Mouse (Mus musculus): Measurements from ENCODE around the gene 4931428F04Rik.

The 4931428F04Rik gene

GRCm38 (mm10) chr8:105282239-105282638 is 7.4 kb downstream of the 4931428F04Rik start:
- ChIA-PET POLR2A (interaction anchor here in 3 of 4 experiments (0.5 to 2.2 kb wide), 9 partner anchors 9 to 137 kb away, joined by 3 to 11 read pairs (median 3); partner anchors contain the start of genes B3gnt9 (in 1 of the 3), E2f4 (in 1 of the 3), Fbxl8 (in 1 of the 3) and Tradd (in 1 of the 3)), CTCF (interaction anchor here in 2 of 4 experiments (0.9 to 2.8 kb wide), 8 partner anchors 8 to 679 kb away, joined by 3 to 15 read pairs (median 4); no protein-coding TSS in a partner anchor)

GRCm38 (mm10) chr8:105281821-105282220 is 7.8 kb downstream of the 4931428F04Rik start:
- ChIA-PET POLR2A (interaction anchor here in 2 of 4 experiments (0.5 to 2.2 kb wide), 6 partner anchors 9 to 136 kb away, joined by 3 to 11 read pairs (median 3); partner anchors contain the start of genes B3gnt9 (in 1 of the 2) and Hsf4 (in 1 of the 2)), CTCF (interaction anchor here in 3 of 4 experiments (0.5 to 2.8 kb wide), 5 partner anchors 9 to 679 kb away, joined by 4 to 15 read pairs (median 5); no protein-coding TSS in a partner anchor)

- CTCF ChIA-PET, result interaction anchor here in 2 of 4 experiments (0.7 to 1.2 kb wide), 4 partner anchors 11 to 160 kb away, joined by 3 to 6 read pairs (median 4); no protein-coding TSS in a partner anchor
- POLR2A ChIA-PET, result interaction anchor here in 2 of 4 experiments (1.1 to 3.2 kb wide), 9 partner anchors 8 to 20 kb away, joined by 3 to 22 read pairs (median 8); partner anchors contain the start of genes 4931428F04Rik (in 1 of the 2), E2f4 (in 1 of the 2) and Hsf4 (in 1 of the 2)
Measured at GRCm38 (mm10) chr8:105280567-105280966, 9.1 kb downstream of the 4931428F04Rik start.

DNA sequence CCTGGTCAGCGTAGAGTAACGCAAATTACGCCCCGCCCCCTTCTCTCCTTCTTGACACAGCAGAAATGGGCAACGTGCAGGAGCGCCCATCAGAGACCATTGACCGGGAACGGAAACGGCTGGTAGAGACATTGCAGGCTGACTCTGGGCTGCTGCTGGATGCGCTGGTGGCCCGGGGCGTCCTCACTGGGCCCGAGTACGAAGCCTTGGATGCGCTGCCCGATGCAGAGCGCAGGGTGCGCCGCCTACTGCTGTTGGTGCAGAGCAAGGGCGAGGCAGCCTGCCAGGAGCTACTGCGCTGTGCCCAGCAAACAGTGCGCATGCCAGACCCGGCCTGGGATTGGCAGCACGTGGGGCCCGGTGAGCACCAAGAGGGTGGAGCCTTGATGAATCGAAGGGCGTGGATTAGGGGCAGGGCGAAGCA is 10.7 kb downstream of the 4931428F04Rik start:
- ChIA-PET POLR2A (interaction anchor here in 2 of 4 experiments (0.5 to 3.2 kb wide), 12 partner anchors 8 to 193 kb away, joined by 3 to 22 read pairs (median 6); partner anchors contain the start of genes 4931428F04Rik (in 2 of the 2), E2f4 (in 1 of the 2), Exoc3l (in 1 of the 2) and Hsf4 (in 1 of the 2)), CTCF (interaction anchor here in 2 of 4 experiments (0.5 to 3.5 kb wide), 7 partner anchors 10 to 237 kb away, joined by 3 to 13 read pairs (median 4); partner anchors contain the start of genes 4931428F04Rik (in 1 of the 2) and B3gnt9 (in 1 of the 2))

GRCm38 (mm10) chr8:105276292-105277120 is 13.2 kb downstream of the 4931428F04Rik start:
- ChIA-PET POLR2A (interaction anchor here (0.5 to 2.5 kb wide), 28 partner anchors 8 to 725 kb away, joined by 3 to 14 read pairs (median 4); partner anchors contain the start of genes 4931428F04Rik (in 4 of the 4), B3gnt9 (in 1 of the 4), D230025D16Rik (in 1 of the 4) and E2f4 (in 1 of the 4)), CTCF (interaction anchor here in 3 of 4 experiments (0.6 to 3.5 kb wide), 16 partner anchors 9 to 210 kb away, joined by 3 to 13 read pairs (median 4); partner anchors contain the start of genes B3gnt9 (in 2 of the 3) and E2f4 (in 1 of the 3))

GRCm38 (mm10) chr8:105275840-105276239 is 13.8 kb downstream of the 4931428F04Rik start, which contains the start of gene Nol3:
Gene Nol3, plus strand, starts transcription at chr8:105276140.
- ChIA-PET POLR2A (interaction anchor here (0.6 to 2.5 kb wide), 17 partner anchors 8 to 72 kb away, joined by 3 to 14 read pairs (median 5); partner anchors contain the start of genes 4931428F04Rik (in 4 of the 4), D230025D16Rik (in 1 of the 4), E2f4 (in 1 of the 4) and Exoc3l (in 1 of the 4)), CTCF (interaction anchor here in 3 of 4 experiments (0.6 to 1.9 kb wide), 8 partner anchors 10 to 155 kb away, joined by 3 to 13 read pairs (median 4); partner anchors contain the start of genes B3gnt9 (in 1 of the 3) and E2f4 (in 1 of the 3))

DNA sequence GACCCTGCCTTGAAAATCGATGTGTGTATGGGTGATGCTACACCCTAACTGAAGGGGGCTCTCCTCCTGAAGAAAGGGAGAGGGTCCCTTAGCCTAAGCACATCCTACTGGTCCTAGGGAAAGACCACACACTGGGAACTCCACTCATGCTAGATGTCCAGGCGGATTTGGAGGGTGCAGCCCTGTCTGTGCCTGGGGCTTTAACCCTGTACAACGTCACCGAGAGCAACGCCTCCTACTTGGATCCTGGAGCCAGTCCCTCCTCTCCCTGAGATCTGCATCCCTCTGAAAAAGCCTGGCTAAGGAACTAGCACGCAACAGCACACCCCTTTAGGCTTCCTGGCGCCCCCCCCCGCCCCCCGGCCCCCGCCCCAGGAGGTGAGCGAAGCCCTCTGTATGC is 14.3 kb downstream of the 4931428F04Rik start:
- ChIA-PET POLR2A (interaction anchor here in 3 of 4 experiments (1.0 to 2.5 kb wide), 9 partner anchors 14 to 54 kb away, joined by 3 to 10 read pairs (median 4); partner anchors contain the start of genes B3gnt9 (in 2 of the 3), 4931428F04Rik (in 1 of the 3) and E2f4 (in 1 of the 3)), CTCF (interaction anchor here in 2 of 4 experiments (1.0 to 1.2 kb wide), 3 partner anchors 14 to 20 kb away, joined by 3 to 4 read pairs (median 3); partner anchors contain the start of gene B3gnt9 (in 1 of the 2))

GRCm38 (mm10) chr8:105270916-105271186 is 18.8 kb downstream of the 4931428F04Rik start:
- POLR2A ChIA-PET, result interaction anchor here in 3 of 4 experiments (0.5 to 3.8 kb wide), 16 partner anchors 8 to 606 kb away, joined by 3 to 35 read pairs (median 4); partner anchors contain the start of genes 4931428F04Rik (in 2 of the 3), B3gnt9 (in 2 of the 3) and Exoc3l (in 2 of the 3)
- CTCF ChIA-PET, result interaction anchor here (0.6 to 1.5 kb wide), 7 partner anchors 11 to 668 kb away, joined by 3 to 5 read pairs (median 5); no protein-coding TSS in a partner anchor

- ChIA-PET CTCF (interaction anchor here (0.6 to 1.5 kb wide), 9 partner anchors 10 to 667 kb away, joined by 3 to 5 read pairs (median 5); no protein-coding TSS in a partner anchor), POLR2A (interaction anchor here in 3 of 4 experiments (0.7 to 3.8 kb wide), 19 partner anchors 9 to 605 kb away, joined by 3 to 35 read pairs (median 4); partner anchors contain the start of genes 4931428F04Rik (in 3 of the 3), B3gnt9 (in 2 of the 3), Exoc3l (in 2 of the 3) and Cbfb (in 1 of the 3))
Measured at GRCm38 (mm10) chr8:105270101-105270915, 19.4 kb downstream of the 4931428F04Rik start.

- ChIA-PET CTCF (interaction anchor here (0.9 to 2.3 kb wide), 8 partner anchors 10 to 150 kb away, joined by 3 to 18 read pairs (median 5); no protein-coding TSS in a partner anchor), POLR2A (interaction anchor here in 3 of 4 experiments (0.9 to 3.8 kb wide), 13 partner anchors 10 to 134 kb away, joined by 3 to 35 read pairs (median 6); partner anchors contain the start of genes 4931428F04Rik (in 2 of the 3), B3gnt9 (in 2 of the 3), Cbfb (in 1 of the 3) and D230025D16Rik (in 1 of the 3))
Measured at GRCm38 (mm10) chr8:105269461-105269947, 20.2 kb downstream of the 4931428F04Rik start, which contains the start of gene Hsf4. Gene Hsf4, plus strand, starts transcription at chr8:105269801.

- ChIA-PET CTCF (interaction anchor here (0.5 to 2.6 kb wide), 17 partner anchors 9 to 150 kb away, joined by 3 to 18 read pairs (median 6); partner anchors contain the start of gene B3gnt9 (in 1 of the 4)), POLR2A (interaction anchor here (0.6 to 3.8 kb wide), 27 partner anchors 8 to 134 kb away, joined by 3 to 35 read pairs (median 7); partner anchors contain the start of genes 4931428F04Rik (in 3 of the 4), B3gnt9 (in 2 of the 4), E2f4 (in 2 of the 4) and D230025D16Rik (in 1 of the 4))
Measured at GRCm38 (mm10) chr8:105269075-105269458, 20.6 kb downstream of the 4931428F04Rik start.

GRCm38 (mm10) chr8:105268342-105269074 is 21.2 kb downstream of the 4931428F04Rik start:
- CTCF ChIA-PET, result interaction anchor here (0.5 to 2.6 kb wide), 20 partner anchors 9 to 666 kb away, joined by 3 to 18 read pairs (median 6); partner anchors contain the start of gene B3gnt9 (in 1 of the 4)
- POLR2A ChIA-PET, result interaction anchor here (0.6 to 3.8 kb wide), 28 partner anchors 8 to 133 kb away, joined by 3 to 35 read pairs (median 8); partner anchors contain the start of genes 4931428F04Rik (in 2 of the 4), E2f4 (in 2 of the 4), B3gnt9 (in 1 of the 4) and D230025D16Rik (in 1 of the 4)

- ChIA-PET POLR2A (interaction anchor here in 1 of 4 experiments (1.1 to 1.7 kb wide), 2 partner anchors 10 to 18 kb away, joined by 3 to 6 read pairs; partner anchors contain the start of gene Nol3), CTCF (interaction anchor here (0.6 to 2.9 kb wide), 7 partner anchors 12 to 664 kb away, joined by 3 to 14 read pairs (median 6); partner anchors contain the start of genes B3gnt9 (in 1 of the 4) and Exoc3l (in 1 of the 4))
Measured at GRCm38 (mm10) chr8:105266775-105267174, 22.9 kb downstream of the 4931428F04Rik start.

- ChIA-PET CTCF (interaction anchor here (0.5 to 2.9 kb wide), 15 partner anchors 10 to 348 kb away, joined by 3 to 14 read pairs (median 3); partner anchors contain the start of genes B3gnt9 (in 2 of the 4) and Tppp3 (in 1 of the 4)), POLR2A (interaction anchor here (0.5 to 2.2 kb wide), 14 partner anchors 9 to 334 kb away, joined by 3 to 6 read pairs (median 4); partner anchors contain the start of genes B3gnt9 (in 3 of the 4), D230025D16Rik (in 1 of the 4), Exoc3l (in 1 of the 4) and Nol3 (in 1 of the 4))
Measured at GRCm38 (mm10) chr8:105265128-105265527, 24.5 kb downstream of the 4931428F04Rik start.
